Mouse (Mus musculus) lung, postnatal 0 days (tissue): ENCODE results near the gene Ccdc173.

Experiments
- CTCF ChIP-seq: IDR thresholded peaks from 2 replicates; pipeline ENCODE4 v1.5.1; 2016; ENCODE audit warnings: antibody characterized with exemption, mild to moderate bottlenecking
- EP300 ChIP-seq: IDR thresholded peaks from 2 replicates; pipeline ENCODE4 v1.6.1; 2016; ENCODE audit warnings: antibody characterized with exemption, mild to moderate bottlenecking, control low read depth

DNA sequence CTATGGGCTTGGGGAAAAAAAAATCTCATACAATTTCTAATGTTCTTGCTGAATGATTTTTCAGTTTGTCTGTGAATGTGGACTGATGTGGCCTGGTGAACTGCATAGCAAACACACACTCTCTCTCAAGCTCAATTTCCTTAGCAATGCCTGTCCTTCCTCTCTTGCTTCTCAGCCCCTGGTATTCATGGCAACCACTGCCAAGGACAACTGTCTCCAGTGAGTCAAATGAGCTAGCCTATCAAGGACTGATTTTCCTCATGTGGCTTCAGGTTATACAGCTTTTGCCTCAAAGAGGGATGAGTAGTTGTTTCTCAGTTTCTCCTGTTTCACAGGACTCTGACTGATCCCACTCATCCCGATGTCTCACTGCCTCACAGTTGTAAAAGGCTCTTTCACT, 70.3 kb downstream of the Ccdc173 start:
- TF ChIP-seq CTCF (no peak), EP300 (no peak)
